Mouse (Mus musculus) kidney, embryonic 15.5 days (tissue): ENCODE results near the gene Ppp3cb. TPM values are rescaled to one million over a fixed set of nuclear protein-coding genes. Genes with fewer than 3 reads are reported as not detected.
A peak's percentile ranks its signal among the peaks of the same experiment; 100 is the strongest.

ENCODE experiments used
- ATAC-seq: fragments of 200-750 bp; cut with Nextera tagmentation; replicated peaks from 2 replicates; pipeline ENCODE4 v1.8.0; 2017; ENCODE audit warnings: moderate TSS enrichment; ENCODE audit not compliant: low FRiP score
- H3K27ac ChIP-seq: fragments of 300-500 bp; sonication (generic); 2 replicates; pipeline ENCODE4 v1.5.1; 2015; ENCODE audit warnings: mild to moderate bottlenecking, inconsistent platforms
- H3K27me3 ChIP-seq: fragments of 300-500 bp; sonication (generic); 2 replicates; pipeline ENCODE4 v1.6.1; 2015; ENCODE audit warnings: inconsistent platforms
- H3K36me3 ChIP-seq: fragments of 300-500 bp; sonication (generic); 2 replicates; pipeline ENCODE4 v1.6.1; 2015; ENCODE audit warnings: inconsistent platforms
- H3K4me1 ChIP-seq: fragments of 300-500 bp; sonication (generic); 2 replicates; pipeline ENCODE4 v1.6.1; 2015; ENCODE audit warnings: inconsistent platforms
- H3K4me2 ChIP-seq: fragments of 300-500 bp; sonication (generic); 2 replicates; pipeline ENCODE4 v1.6.1; 2015; ENCODE audit warnings: moderate library complexity, mild to moderate bottlenecking, inconsistent platforms
- H3K4me3 ChIP-seq: fragments of 300-500 bp; sonication (generic); replicated peaks from 2 replicates; pipeline ENCODE4 v1.5.1; 2015; ENCODE audit warnings: mild to moderate bottlenecking, inconsistent platforms
- H3K9ac ChIP-seq: fragments of 300-500 bp; sonication (generic); 2 replicates; pipeline ENCODE4 v1.6.1; 2015; ENCODE audit warnings: mild to moderate bottlenecking, inconsistent platforms
- H3K9me3 ChIP-seq: fragments of 300-500 bp; sonication (generic); replicated peaks from 2 replicates; pipeline ENCODE4 v1.6.1; 2016; ENCODE audit warnings: inconsistent platforms
- WGBS: fragments of 180-500 bp; shearing (Covaris S2); methylation state at CpG from one replicate; pipeline ENCODE4 v1.1.7; 2015; ENCODE audit warnings: mixed read lengths; 5-methylcytosine and 5-hydroxymethylcytosine counted together
- polyA plus RNA-seq: library from polyadenylated mRNA; unstranded; fragments of >200 nt; fragmentation: Nextera tagmentation; extraction: Ambion mirVana; gene quantifications from 2 replicates; pipeline ENCODE4 v1.2.1, GENCODE M21; 2015

Gene Ppp3cb
- polyA plus RNA-seq, 1 experiment from 2014 or later, result 44.1 TPM

DNA sequence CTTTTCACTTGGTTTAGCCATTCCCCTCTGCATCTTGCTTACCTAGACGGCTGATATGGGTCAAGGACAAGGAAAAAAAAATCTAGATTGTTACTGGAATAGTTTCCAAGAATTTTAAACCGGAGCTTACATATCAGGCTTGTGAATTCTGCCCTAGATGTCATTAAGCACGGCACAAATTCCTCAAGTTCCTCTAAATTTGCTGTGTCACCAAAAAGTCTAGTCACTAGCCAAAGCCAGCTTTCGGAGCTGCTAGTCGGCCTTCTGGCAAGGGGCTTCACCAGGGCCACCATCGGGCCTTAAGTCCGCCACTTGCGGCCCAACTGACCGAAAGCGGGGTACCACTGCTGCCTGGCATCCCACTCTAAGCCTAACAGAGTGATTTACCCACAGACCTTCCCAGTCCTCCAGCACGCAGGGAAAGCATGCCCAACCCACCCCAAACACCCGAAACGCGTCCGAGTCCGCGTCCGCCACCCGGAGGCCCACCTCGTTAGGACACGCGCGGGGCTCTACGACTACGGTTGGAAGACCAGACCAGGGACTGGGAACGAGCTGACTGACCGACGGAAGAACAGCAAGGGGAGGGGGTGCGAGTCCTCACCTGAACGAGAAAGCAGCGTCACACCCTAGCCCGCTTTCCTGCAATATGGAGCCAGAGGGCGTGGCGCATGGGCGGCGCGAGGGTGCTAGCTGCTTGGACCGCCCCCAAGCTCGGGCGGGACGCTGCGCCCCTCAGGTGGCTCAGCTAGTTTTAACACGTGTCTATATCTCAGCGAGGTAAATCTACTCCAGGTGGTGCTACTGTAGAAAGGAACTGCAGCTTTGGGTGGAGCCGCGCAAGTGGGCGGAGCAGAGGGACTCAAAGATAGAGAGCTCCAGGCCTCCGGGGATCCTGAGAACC lies 66.8 kb downstream of the Ppp3cb start, which contains the start of gene Anxa7:
Anxa7 (minus strand) TSS at position 843 of the 904 bp plus-strand sequence.
- Histone ChIP-seq H3K36me3 (peaks cover 11% of the 10 kb centered on the region), H3K27me3 (no peaks in the 10 kb centered on the region), H3K4me1 (peaks cover 7% of the 10 kb centered on the region; the same call in 1 of the 2 replicates), H3K27ac (peak within 1 kb of the TSS; percentile 45), H3K4me2 (peak within 1 kb of the TSS; percentile 70), H3K9me3 (no peaks in the 10 kb centered on the region), H3K9ac (peak within 1 kb of the TSS; percentile 54), H3K4me3 (peak within 1 kb of the TSS; percentile 65)
- ATAC-seq, result peak; percentile 91
- 1% methylated on average over 48 of the region's 48 CpGs for WGBS

DNA sequence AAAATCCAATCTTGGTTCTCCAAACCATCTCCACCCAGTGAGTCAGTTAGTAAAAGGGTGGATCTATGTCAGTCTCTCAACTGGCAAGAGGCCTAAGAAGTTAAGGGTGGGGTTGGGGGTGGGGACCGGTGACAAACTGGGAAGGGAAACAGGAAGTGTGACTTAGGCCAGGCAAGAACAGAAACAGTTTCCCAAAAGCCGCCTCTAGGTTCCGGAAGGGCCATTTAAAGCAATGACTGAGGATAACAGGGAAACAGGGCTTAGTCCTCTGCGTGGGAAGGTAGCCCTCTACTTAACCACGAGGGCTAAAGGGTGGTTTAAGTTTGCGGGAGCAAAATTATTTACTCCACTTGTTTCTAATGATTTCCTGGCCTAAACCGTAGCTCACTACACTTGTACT lies 67.6 kb downstream of the Ppp3cb start:
- 12% methylated on average over 7 of the region's 7 CpGs for WGBS
- H3K9ac ChIP-seq, result peak overlapping the region; percentile 54; the same call in 1 of the 2 replicates
- H3K4me3 ChIP-seq, result peak overlapping the region; percentile 65
- peak overlapping the region; percentile 45 for H3K27ac ChIP-seq
- H3K4me1 ChIP-seq, result peaks cover 7% of the 10 kb centered on the region; the same call in 1 of the 2 replicates
- ATAC-seq, result 0 out of 2 replicates have a peak, but pooled peaks have one; percentile 33
- H3K36me3 ChIP-seq, result peaks cover 4% of the 10 kb centered on the region
- H3K4me2 ChIP-seq, result peak overlapping the region; percentile 70
- H3K9me3 ChIP-seq, result no peaks in the 10 kb centered on the region
- H3K27me3 ChIP-seq, result no peaks in the 10 kb centered on the region

DNA sequence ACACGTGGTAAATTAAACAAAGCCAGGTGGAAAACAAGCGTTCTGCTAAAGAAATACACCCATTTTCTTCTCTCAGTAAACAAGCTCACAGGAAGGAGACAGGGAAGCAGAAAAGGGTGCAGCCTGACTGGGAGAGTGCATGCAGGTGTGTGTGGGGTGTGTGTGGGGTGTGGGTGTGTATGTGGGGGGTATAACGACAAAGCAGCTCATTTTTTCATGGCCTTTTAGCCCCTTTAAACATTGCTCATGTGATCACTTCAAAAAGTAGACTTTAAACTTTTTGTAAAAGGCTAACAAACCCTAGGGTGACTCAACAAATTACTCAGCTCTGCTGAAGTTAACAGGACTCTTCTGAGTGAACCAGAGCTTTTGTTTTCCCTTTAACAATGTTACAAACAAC lies 68.0 kb downstream of the Ppp3cb start:
- Histone ChIP-seq H3K4me2 (peak overlapping the region; percentile 70), H3K4me1 (peaks cover 7% of the 10 kb centered on the region; the same call in 1 of the 2 replicates), H3K9me3 (no peaks in the 10 kb centered on the region), H3K4me3 (peak overlapping the region; percentile 65), H3K27ac (0 out of 2 replicates have a peak overlapping the region, but pooled peaks have one; percentile 45), H3K27me3 (no peaks in the 10 kb centered on the region), H3K36me3 (no peaks in the 10 kb centered on the region), H3K9ac (no peak overlapping the region)
- WGBS, result 42% methylated on average over 3 of the region's 3 CpGs
- no peak for ATAC-seq

DNA sequence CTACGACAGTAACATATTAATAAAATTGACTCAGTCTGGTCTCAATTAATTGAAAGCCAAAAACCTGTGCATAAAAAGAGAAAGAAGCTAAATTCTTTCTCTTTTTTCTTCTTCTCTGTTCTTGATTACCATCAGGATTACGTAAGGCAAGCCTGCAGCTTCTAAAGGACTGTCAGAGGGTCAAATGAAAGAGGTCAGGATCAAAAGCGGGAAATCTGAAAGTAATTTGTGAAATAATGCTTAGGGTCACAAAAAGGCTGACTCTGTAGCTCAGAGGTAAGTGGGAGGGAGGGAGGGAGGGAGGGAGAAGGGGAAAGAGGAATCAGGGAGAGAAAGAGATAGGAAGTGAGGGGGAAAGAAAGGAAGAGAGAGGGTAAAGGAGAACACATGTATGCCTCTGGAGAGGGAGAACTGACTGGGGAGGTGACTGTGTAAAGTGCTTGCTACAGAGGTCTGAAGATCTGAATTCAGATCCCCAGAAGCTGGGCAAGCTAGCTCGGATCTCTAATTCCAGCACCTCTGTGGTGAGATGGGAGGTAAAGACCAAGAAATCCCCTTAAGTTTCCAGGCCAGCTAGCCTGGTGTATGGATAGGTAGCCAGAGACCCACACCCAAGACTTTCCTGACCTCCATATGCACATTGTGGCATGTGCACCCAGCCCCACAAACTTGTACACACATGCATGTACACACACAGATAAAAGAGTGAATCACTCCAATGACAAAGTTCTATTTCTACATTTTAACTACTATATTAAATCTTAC lies 68.9 kb downstream of the Ppp3cb start:
- Histone ChIP-seq H3K9ac (no peak overlapping the region), H3K36me3 (no peaks in the 10 kb centered on the region), H3K4me3 (no peak overlapping the region), H3K9me3 (no peaks in the 10 kb centered on the region), H3K27ac (no peak overlapping the region), H3K4me2 (no peak overlapping the region), H3K27me3 (no peaks in the 10 kb centered on the region), H3K4me1 (peaks cover 7% of the 10 kb centered on the region; the same call in 1 of the 2 replicates)
- ATAC-seq, result no peak
- WGBS, result 56% methylated on average over 4 of the region's 4 CpGs

DNA sequence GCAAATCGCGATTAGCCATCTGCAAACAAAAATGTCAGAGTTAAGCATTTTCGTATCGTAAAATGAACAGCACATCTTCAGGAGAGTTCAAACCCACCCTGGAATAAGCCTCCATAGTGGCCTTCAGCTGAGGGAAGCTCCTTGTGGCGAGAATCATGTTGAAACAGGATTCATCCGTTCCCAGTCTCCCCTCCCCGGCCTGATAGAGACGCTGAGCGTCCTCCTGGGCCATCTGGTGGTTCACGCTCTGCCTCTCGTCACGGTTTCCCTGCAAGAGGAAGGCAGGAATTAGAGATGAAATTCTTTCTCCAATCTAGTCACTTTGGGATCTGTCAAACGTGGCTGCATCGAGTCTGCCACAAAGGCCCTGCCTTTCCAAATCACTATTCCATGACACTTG lies 86.2 kb downstream of the Ppp3cb start:
- Histone ChIP-seq H3K27me3 (no peaks in the 10 kb centered on the region), H3K36me3 (peaks cover 89% of the 10 kb centered on the region), H3K4me1 (no peaks in the 10 kb centered on the region)

DNA sequence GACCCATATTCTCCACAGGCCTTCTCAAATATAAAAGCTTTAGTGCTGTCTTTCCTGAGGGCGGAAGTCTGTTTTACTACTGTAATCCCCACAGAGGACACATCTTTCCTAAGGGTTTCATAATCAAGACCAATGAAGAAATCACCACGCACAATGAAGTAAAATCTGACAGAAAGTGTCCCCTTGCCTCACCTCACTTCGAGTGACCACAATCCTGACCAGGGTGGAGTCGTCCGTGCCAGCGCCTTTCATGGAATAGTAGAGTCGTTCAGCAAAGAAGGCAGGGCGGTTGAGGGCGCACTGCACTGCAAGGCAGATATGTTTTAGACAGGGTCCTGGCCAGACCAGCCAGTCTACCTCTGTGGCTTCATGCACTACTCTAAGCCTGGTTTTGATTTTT lies 88.0 kb downstream of the Ppp3cb start:
- Histone ChIP-seq H3K9me3 (no peaks in the 10 kb centered on the region), H3K4me2 (no peak overlapping the region), H3K27ac (no peak overlapping the region), H3K4me1 (no peaks in the 10 kb centered on the region), H3K36me3 (peaks cover 74% of the 10 kb centered on the region), H3K27me3 (no peaks in the 10 kb centered on the region), H3K4me3 (no peak overlapping the region), H3K9ac (no peak overlapping the region)
- 94% methylated on average over 9 of the region's 9 CpGs for WGBS
- ATAC-seq, result no peak

More for the DNA sequence above, 86.2 kb downstream of the Ppp3cb start:
- H3K4me2 ChIP-seq, result no peak overlapping the region
- H3K4me3 ChIP-seq, result no peak overlapping the region
- no peak overlapping the region for H3K9ac ChIP-seq
- no peak for ATAC-seq
- WGBS, result 84% methylated on average over 14 of the region's 14 CpGs
- no peak overlapping the region for H3K27ac ChIP-seq
- no peaks in the 10 kb centered on the region for H3K9me3 ChIP-seq

DNA sequence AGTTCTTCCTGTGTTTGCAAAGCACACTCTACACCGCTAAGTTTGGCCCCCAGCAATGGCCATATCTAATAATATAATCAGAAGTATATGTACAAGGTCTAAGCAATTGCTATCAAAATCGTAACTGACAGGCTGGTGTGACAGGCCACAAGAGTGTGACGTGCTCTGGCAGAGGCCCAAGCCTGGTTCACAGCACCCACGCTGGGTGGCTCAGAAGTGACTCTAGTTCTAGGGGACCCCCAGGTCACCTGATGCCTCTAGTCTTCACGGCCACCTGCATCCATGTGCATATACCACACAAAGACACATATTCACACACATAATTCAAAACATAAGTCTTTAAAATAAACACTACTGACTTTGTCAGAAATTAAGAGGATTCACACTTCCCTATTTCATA lies 93.4 kb downstream of the Ppp3cb start:
- H3K4me2 ChIP-seq, result no peak overlapping the region
- WGBS, result 91% methylated on average over 5 of the region's 5 CpGs
- H3K27me3 ChIP-seq, result no peaks in the 10 kb centered on the region
- H3K9ac ChIP-seq, result no peak overlapping the region
- no peaks in the 10 kb centered on the region for H3K9me3 ChIP-seq
- H3K4me1 ChIP-seq, result no peaks in the 10 kb centered on the region
- peaks cover 20% of the 10 kb centered on the region for H3K36me3 ChIP-seq
- no peak overlapping the region for H3K27ac ChIP-seq
- H3K4me3 ChIP-seq, result no peak overlapping the region
- 0 out of 2 replicates have a peak, but pooled peaks have one; percentile 15 for ATAC-seq

DNA sequence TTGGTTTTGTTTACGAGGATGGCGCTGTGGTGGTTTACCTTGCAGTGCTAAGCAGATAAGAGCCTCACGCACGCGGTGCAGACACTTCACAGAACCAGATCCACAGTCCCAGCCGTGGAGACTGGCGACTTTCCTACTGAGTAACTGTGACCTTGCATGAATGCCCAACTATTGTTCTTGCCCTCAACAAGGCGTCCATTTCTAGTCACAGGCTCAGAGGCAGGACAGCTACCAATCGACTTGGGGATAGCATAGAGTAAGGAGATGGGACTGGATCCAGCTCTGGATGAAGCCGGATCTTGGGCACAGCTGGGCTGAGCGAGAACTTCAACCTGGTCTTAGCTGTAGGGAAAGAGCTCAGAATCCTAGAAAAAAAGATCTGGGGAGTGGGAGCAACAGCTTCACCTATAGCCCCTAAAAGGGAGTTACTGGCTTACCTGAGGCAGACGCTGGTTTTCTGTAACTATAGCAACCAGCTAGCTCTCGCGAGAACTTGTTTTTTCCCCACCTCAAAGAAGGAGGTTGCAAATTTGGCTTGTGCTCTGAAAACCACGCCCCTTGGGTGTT lies 94.5 kb downstream of the Ppp3cb start, which contains the start of gene Cfap70:
Cfap70 (minus strand) TSS at position 462 of the 567 bp plus-strand sequence.
- peak; percentile 74 for ATAC-seq
- H3K36me3 ChIP-seq, result peaks cover 17% of the 10 kb centered on the region
- peak within 1 kb of the TSS; percentile 32 for H3K9ac ChIP-seq
- H3K9me3 ChIP-seq, result no peaks in the 10 kb centered on the region
- 5% methylated on average over 15 of the region's 15 CpGs for WGBS
- no peaks in the 10 kb centered on the region for H3K4me1 ChIP-seq
- H3K27me3 ChIP-seq, result no peaks in the 10 kb centered on the region
- H3K4me2 ChIP-seq, result peak within 1 kb of the TSS; percentile 76
- H3K27ac ChIP-seq, result no peak within 1 kb of the TSS
- H3K4me3 ChIP-seq, result peak within 1 kb of the TSS; percentile 48

DNA sequence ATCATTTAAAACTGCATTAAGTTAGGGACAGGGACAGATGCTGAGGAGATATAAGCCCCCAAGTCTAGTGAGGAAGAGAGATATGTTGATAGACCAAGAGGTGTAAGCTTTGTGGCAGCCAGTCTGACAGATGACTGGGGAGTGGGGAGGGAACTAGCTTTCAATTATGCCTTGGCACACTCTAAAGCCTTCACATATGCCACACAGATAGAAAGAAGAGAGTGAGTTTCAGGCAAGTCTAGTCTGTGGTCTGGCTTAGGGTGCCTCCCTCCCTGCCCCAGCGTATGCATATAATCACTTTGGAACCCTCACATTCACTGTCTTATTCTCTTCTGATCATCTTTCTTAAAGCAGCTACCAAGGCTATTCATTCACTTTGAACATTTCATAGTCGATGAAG lies 95.1 kb downstream of the Ppp3cb start:
- H3K4me2 ChIP-seq, result peak overlapping the region; percentile 76
- H3K27me3 ChIP-seq, result no peaks in the 10 kb centered on the region
- peak overlapping the region; percentile 48 for H3K4me3 ChIP-seq
- H3K27ac ChIP-seq, result no peak overlapping the region
- peaks cover 12% of the 10 kb centered on the region for H3K36me3 ChIP-seq
- H3K9me3 ChIP-seq, result no peaks in the 10 kb centered on the region
- H3K9ac ChIP-seq, result peak overlapping the region; percentile 32
- WGBS, result 15% methylated on average over 2 of the region's 2 CpGs
- no peaks in the 10 kb centered on the region for H3K4me1 ChIP-seq
- no peak for ATAC-seq
